Mouse (Mus musculus): ENCODE results near the gene Ankdd1a. TPM values are rescaled to one million over a fixed set of nuclear protein-coding genes. Genes with fewer than 3 reads are reported as not detected.

Gene Ankdd1a
- polyA plus RNA-seq, 1 experiment from 2014 or later = 0.12 TPM

Other genes with a start within 250 kb of the Ankdd1a start
- gene Clpx, start 225.9 kb downstream of the Ankdd1a start, polyA plus RNA-seq (2015; fragmentation: Nextera tagmentation; extraction: Ambion mirVana) = 49.8 and 55.5 TPM in 2 replicates
- gene Pdcd7, start 174.1 kb downstream of the Ankdd1a start, polyA plus RNA-seq (2015; fragmentation: Nextera tagmentation; extraction: Ambion mirVana) = 14.8 and 18.6 TPM in 2 replicates
- gene Ubap1l, start 159.2 kb downstream of the Ankdd1a start, polyA plus RNA-seq (2015; fragmentation: Nextera tagmentation; extraction: Ambion mirVana) = 0.12 and 0.22 TPM in 2 replicates
- gene Kbtbd13, start 128.5 kb downstream of the Ankdd1a start, polyA plus RNA-seq (2015; fragmentation: Nextera tagmentation; extraction: Ambion mirVana) = 0.37 and 0.55 TPM in 2 replicates
- gene Rasl12, start 121.7 kb downstream of the Ankdd1a start, polyA plus RNA-seq (2015; fragmentation: Nextera tagmentation; extraction: Ambion mirVana) = 2.0 and 2.2 TPM in 2 replicates
- gene Slc51b, start 97.2 kb downstream of the Ankdd1a start, polyA plus RNA-seq (2015; fragmentation: Nextera tagmentation; extraction: Ambion mirVana) = 0.21 TPM in 1 of 2 replicates, not detected in the other
- gene Mtfmt, start 84.4 kb downstream of the Ankdd1a start, polyA plus RNA-seq (2015; fragmentation: Nextera tagmentation; extraction: Ambion mirVana) = 19.5 and 23.5 TPM in 2 replicates
- 105 and 115 TPM in 2 replicates for gene Spg21, start 59.2 kb downstream of the Ankdd1a start, polyA plus RNA-seq (2015; fragmentation: Nextera tagmentation; extraction: Ambion mirVana)
- gene Plekho2, start 59.8 kb upstream of the Ankdd1a start, polyA plus RNA-seq (2015; fragmentation: Nextera tagmentation; extraction: Ambion mirVana) = 12.2 and 14.9 TPM in 2 replicates
- 14.4 and 17.4 TPM in 2 replicates for gene Pif1, start 67.0 kb upstream of the Ankdd1a start, polyA plus RNA-seq (2015; fragmentation: Nextera tagmentation; extraction: Ambion mirVana)
- gene Rbpms2, start 109.5 kb upstream of the Ankdd1a start, polyA plus RNA-seq (2015; fragmentation: Nextera tagmentation; extraction: Ambion mirVana) = 1.8 and 2.0 TPM in 2 replicates
- 113 and 118 TPM in 2 replicates for gene Oaz2, start 147.8 kb upstream of the Ankdd1a start, polyA plus RNA-seq (2015; fragmentation: Nextera tagmentation; extraction: Ambion mirVana)

Measured in thymus, postnatal 0 days (tissue).